Comparison of ENCODE assay signal across 17 mouse cellular contexts in genomic region chr17:8639703-8640380, GRCm38 (mm10).
DNase-seq lines count a peak whose midpoint lies in the region; ATAC-seq and TF ChIP-seq lines count a peak whose summit lies in the region.
"Had no signal": no experiment of that assay in that cellular context is flagged by ENCODE, and none has a peak within 500 bp of the region (broad histone marks: within the 10 kb centered on the region; RNA-seq: fewer than 3 reads in every experiment).

No protein-coding gene starts in this region.

- no peak overlapping the region for H3K4me3 ChIP-seq in kidney, adult 2 months (ENCODE audit: insufficient read depth, low read depth, low read length)
- H3K4me3 ChIP-seq in kidney, embryonic 14.5 days (ENCODE audit: low read length) = no peak overlapping the region
- H3K4me3 ChIP-seq in stomach, postnatal 0 days (ENCODE audit: low read depth, low read length) = no peak overlapping the region
- H3K4me3 ChIP-seq: embryonic facial prominence, embryonic 15.5 days; heart, embryonic 13.5 days; neural tube, embryonic 15.5 days had no signal

- ATAC-seq in kidney, embryonic 14.5 days (ENCODE audit: low FRiP score, low TSS enrichment) = no peak
- ATAC-seq in stomach, postnatal 0 days (ENCODE audit: low FRiP score, low TSS enrichment) = no peak
- ATAC-seq in activated CD4-positive, CD25-positive, alpha-beta regulatory T cell, adult 4 months = no peak
- ATAC-seq: forebrain, embryonic 14.5 days had no signal

- TF ChIP-seq EP300 in stomach, postnatal 0 days (optimal IDR thresholded peaks at IDR 0.05) = no peak

- no peak overlapping the region for H3K4me2 ChIP-seq in kidney, embryonic 14.5 days (replicated peaks; ENCODE audit: low read depth, low read length)
- H3K4me2 ChIP-seq in stomach, postnatal 0 days (replicated peaks; ENCODE audit: low read depth) = no peak overlapping the region
- H3K4me2 ChIP-seq: embryonic facial prominence, embryonic 15.5 days; heart, embryonic 13.5 days; hindbrain, embryonic 14.5 days; neural tube, embryonic 15.5 days had no signal

- peak; percentile 6 for DNase-seq in kidney, adult 2 months
- peak; percentile 26 for DNase-seq in right cerebral cortex, postnatal 4 days
- DNase-seq in right cerebral cortex, adult 2 months (ENCODE audit: low spot score in 2 of 2) = no peak
- DNase-seq in Muller cell, postnatal 12 days (ENCODE audit: inconsistent ontology term) = peak; percentile 72
- DNase-seq in stomach, postnatal 0 days (ENCODE audit: low spot score) = peak; percentile 13
- DNase-seq: cerebellum, postnatal 14 days; kidney, postnatal 14 days; liver; right cerebral cortex, postnatal 25 days had no signal

- peak; percentile 31; the same call in 1 of the 2 replicates for TF ChIP-seq CTCF in kidney, adult 2 months (conservative IDR thresholded peaks at IDR 0.05; ENCODE audit: insufficient read depth, insufficient read length, low read depth, low read length)
- TF ChIP-seq CTCF in stomach, postnatal 0 days (IDR thresholded peaks at IDR 0.05; ENCODE audit: low read depth) = peak; percentile 31; the same call in 1 of the 2 replicates

- H3K9me3 ChIP-seq in kidney, embryonic 14.5 days (ENCODE audit: control insufficient read depth, low read length) = no peaks in the 10 kb centered on the region
- no peaks in the 10 kb centered on the region for H3K9me3 ChIP-seq in stomach, postnatal 0 days (ENCODE audit: control insufficient read depth, low read length)
- H3K9me3 ChIP-seq: embryonic facial prominence, embryonic 15.5 days; heart, embryonic 13.5 days; neural tube, embryonic 15.5 days had no signal

- no peaks in the 10 kb centered on the region for H3K27me3 ChIP-seq in kidney, adult 2 months (replicated peaks; ENCODE audit: control insufficient read depth, insufficient read depth, low read length)
- H3K27me3 ChIP-seq in kidney, embryonic 14.5 days (ENCODE audit: control insufficient read depth, insufficient read depth, low read length) = no peaks in the 10 kb centered on the region
- H3K27me3 ChIP-seq in stomach, postnatal 0 days (ENCODE audit: control insufficient read depth, insufficient read depth, low read length) = no peaks in the 10 kb centered on the region
- H3K27me3 ChIP-seq: heart, embryonic 13.5 days; neural tube, embryonic 15.5 days had no signal

- no peaks in the 10 kb centered on the region for H3K36me3 ChIP-seq in kidney, adult 2 months (ENCODE audit: control insufficient read depth, insufficient read depth, low read length)
- H3K36me3 ChIP-seq in kidney, embryonic 14.5 days (ENCODE audit: control insufficient read depth, insufficient read depth, low read length) = no peaks in the 10 kb centered on the region
- no peaks in the 10 kb centered on the region for H3K36me3 ChIP-seq in stomach, postnatal 0 days (ENCODE audit: control insufficient read depth, insufficient read depth, low read length)
- H3K36me3 ChIP-seq: embryonic facial prominence, embryonic 15.5 days; G1E; heart, embryonic 13.5 days; neural tube, embryonic 15.5 days had no signal

- no peak overlapping the region for H3K27ac ChIP-seq in kidney, adult 2 months (ENCODE audit: insufficient read depth, low read depth, low read length)
- H3K27ac ChIP-seq in kidney, embryonic 14.5 days (ENCODE audit: low read depth, low read length) = no peak overlapping the region
- H3K27ac ChIP-seq in stomach, postnatal 0 days (replicated peaks) = no peak overlapping the region
- H3K27ac ChIP-seq: embryonic facial prominence, embryonic 15.5 days; heart, embryonic 13.5 days; hindbrain, embryonic 14.5 days; neural tube, embryonic 15.5 days had no signal

- TF ChIP-seq POLR2A in kidney, adult 2 months (IDR thresholded peaks at IDR 0.05; ENCODE audit: low read depth, low read length) = no peak

- WGBS in kidney, adult 2 months = 82% methylated on average over 12 of the region's 12 CpGs
- WGBS in kidney, embryonic 14.5 days = 78% methylated on average over 12 of the region's 12 CpGs
- 69% methylated on average over 12 of the region's 12 CpGs for WGBS in stomach, postnatal 0 days

- no peaks in the 10 kb centered on the region for H3K4me1 ChIP-seq in kidney, adult 2 months (ENCODE audit: control insufficient read depth, insufficient read depth, low read length)
- H3K4me1 ChIP-seq in kidney, embryonic 14.5 days (ENCODE audit: control insufficient read depth, insufficient read depth, low read length) = no peaks in the 10 kb centered on the region
- no peaks in the 10 kb centered on the region for H3K4me1 ChIP-seq in stomach, postnatal 0 days (replicated peaks; ENCODE audit: control insufficient read depth, insufficient read depth)
- H3K4me1 ChIP-seq: embryonic facial prominence, embryonic 15.5 days; heart, embryonic 13.5 days; neural tube, embryonic 15.5 days had no signal

- H3K9ac ChIP-seq in kidney, embryonic 14.5 days (ENCODE audit: low read depth, low read length) = no peak overlapping the region
- no peak overlapping the region for H3K9ac ChIP-seq in stomach, postnatal 0 days (ENCODE audit: low read length)
- H3K9ac ChIP-seq: embryonic facial prominence, embryonic 15.5 days; heart, embryonic 13.5 days; hindbrain, embryonic 14.5 days; neural tube, embryonic 15.5 days had no signal

Comparison
In these comparisons a context has a peak if more than half of its experiments do, and no peak if none do; other contexts are left out.
1. DNase-seq: peak in kidney, adult 2 months (single experiment), right cerebral cortex, postnatal 4 days (single experiment), Muller cell, postnatal 12 days (single experiment) and stomach, postnatal 0 days (single experiment); none in right cerebral cortex, adult 2 months (0 of 2).